Mouse (Mus musculus) CH12.LX (cell line): ENCODE data around the gene Trpt1. TPM values are rescaled to one million over a fixed set of nuclear protein-coding genes. Genes with fewer than 3 reads are reported as not detected.

Source experiments
- DNase-seq: peaks from one replicate; pipeline ENCODE4 v3.0.0-alpha.2; 2013; ENCODE audit errors: extremely low read depth
- H3K27ac ChIP-seq: 2 replicates; pipeline ENCODE4 v1.5.1; 2012; ENCODE audit warnings: low read depth, mild to moderate bottlenecking, control low read depth, moderate library complexity; ENCODE audit not compliant: insufficient read depth
- H3K27me3 ChIP-seq: replicated peaks from 2 replicates; pipeline ENCODE3; 2012; ENCODE audit warnings: inconsistent platforms
- H3K36me3 ChIP-seq, 2 experiments: replicated peaks in 1 of 2; 2 replicates each; pipeline versions ENCODE3 to v1.6.1; 2012; ENCODE audit warnings: inconsistent platforms in 1 of 2, low read length in 1 of 2, mild to moderate bottlenecking in 1 of 2, mixed read lengths in 1 of 2, moderate library complexity in 1 of 2; ENCODE audit not compliant: control insufficient read depth in 1 of 2, insufficient read depth in 1 of 2
- H3K4me1 ChIP-seq, 2 experiments: 2 replicates each; pipeline ENCODE4 v1.6.1; 2012; ENCODE audit warnings: inconsistent platforms in 1 of 2, moderate library complexity in 1 of 2; ENCODE audit not compliant: insufficient read depth in 2 of 2, control insufficient read depth in 1 of 2
- H3K4me2 ChIP-seq: 2 replicates; pipeline ENCODE4 v1.6.1; 2012; ENCODE audit warnings: low read depth, mild to moderate bottlenecking, control low read depth; ENCODE audit not compliant: poor library complexity, insufficient read depth, severe bottlenecking
- H3K4me3 ChIP-seq, 3 experiments: fragments of 150-350 bp in 1 of 3; sonication (generic) in 1 of 3; replicated peaks in 1 of 3; 2 replicates each; pipeline versions ENCODE3 to v1.5.1; 2011 to 2012; ENCODE audit warnings: low read depth in 2 of 3, low read length in 2 of 3, mild to moderate bottlenecking in 2 of 3, moderate library complexity in 2 of 3, control low read depth in 1 of 3, improper control_type of control experiment in 1 of 3, inconsistent platforms in 1 of 3, mixed read lengths in 1 of 3; ENCODE audit not compliant: poor library complexity in 1 of 3
- H3K79me2 ChIP-seq: replicated peaks from 2 replicates; pipeline ENCODE4 v1.6.1; 2012; ENCODE audit warnings: mild to moderate bottlenecking, moderate library complexity; ENCODE audit not compliant: control insufficient read depth, poor library complexity, insufficient read depth, severe bottlenecking; ENCODE audit errors: extremely low read depth
- H3K9ac ChIP-seq: 2 replicates; pipeline ENCODE4 v1.6.1; 2012; ENCODE audit warnings: low read depth, mild to moderate bottlenecking, control low read depth, moderate library complexity; ENCODE audit not compliant: insufficient read depth
- H3K9me3 ChIP-seq: replicated peaks from 2 replicates; pipeline ENCODE3; 2012; ENCODE audit warnings: low read length, inconsistent platforms, mixed read lengths
- BHLHE40 ChIP-seq: IDR thresholded peaks from 2 replicates; pipeline ENCODE4 v1.6.1; 2011; ENCODE audit warnings: mild to moderate bottlenecking, low read depth, low read length, improper control_type of control experiment
- CTCF ChIP-seq, 2 experiments: IDR thresholded peaks in 1 of 2; conservative IDR thresholded peaks in 1 of 2; 2 replicates each; pipeline ENCODE4 v1.5.1; 2011 to 2012; ENCODE audit warnings: low read depth in 2 of 2, low read length in 2 of 2, improper control_type of control experiment in 1 of 2, inconsistent platforms in 1 of 2, mild to moderate bottlenecking in 1 of 2, moderate library complexity in 1 of 2
- ELF1 ChIP-seq: IDR thresholded peaks from 2 replicates; pipeline ENCODE4 v1.6.1; 2014; ENCODE audit warnings: low read depth, mild to moderate bottlenecking, inconsistent platforms, low read length, improper control_type of control experiment
- GABPA ChIP-seq: IDR thresholded peaks from 2 replicates; pipeline ENCODE4 v1.6.1; 2012; ENCODE audit warnings: low read depth, low read length, improper control_type of control experiment, inconsistent platforms; ENCODE audit not compliant: insufficient replicate concordance
- HCFC1 ChIP-seq: IDR thresholded peaks from 2 replicates; pipeline ENCODE4 v1.6.1; 2012; ENCODE audit warnings: low read depth, mild to moderate bottlenecking, inconsistent platforms, low read length, improper control_type of control experiment
- IRF4 ChIP-seq: IDR thresholded peaks from 2 replicates; pipeline ENCODE4 v1.6.1; 2014; ENCODE audit warnings: low read depth, mild to moderate bottlenecking, inconsistent platforms, low read length, improper control_type of control experiment
- JUN ChIP-seq: IDR thresholded peaks from 2 replicates; pipeline ENCODE4 v1.6.1; 2011; ENCODE audit warnings: low read depth, mild to moderate bottlenecking, low read length, improper control_type of control experiment, moderate library complexity; ENCODE audit not compliant: insufficient read depth
- KAT2A ChIP-seq: IDR thresholded peaks from 2 replicates; pipeline ENCODE4 v1.6.1; 2012; ENCODE audit warnings: low read length, improper control_type of control experiment, inconsistent platforms; ENCODE audit not compliant: insufficient replicate concordance
- MAX ChIP-seq: IDR thresholded peaks from 2 replicates; pipeline ENCODE4 v1.6.1; 2011; ENCODE audit warnings: low read length, improper control_type of control experiment
- MAZ ChIP-seq: IDR thresholded peaks from 2 replicates; pipeline ENCODE4 v1.6.1; 2012; ENCODE audit warnings: low read depth, mild to moderate bottlenecking, inconsistent platforms, low read length, improper control_type of control experiment, moderate library complexity
- MEF2A ChIP-seq: IDR thresholded peaks from 2 replicates; pipeline ENCODE4 v1.6.1; 2014; ENCODE audit warnings: low read depth, mild to moderate bottlenecking, inconsistent platforms, low read length, improper control_type of control experiment, borderline replicate concordance
- MXI1 ChIP-seq: IDR thresholded peaks from 2 replicates; pipeline ENCODE4 v1.6.1; 2011; ENCODE audit warnings: mild to moderate bottlenecking, low read depth, low read length, improper control_type of control experiment
- MYC ChIP-seq: IDR thresholded peaks from 2 replicates; pipeline ENCODE4 v1.6.1; 2011; ENCODE audit warnings: low read depth, mild to moderate bottlenecking, improper control_type of control experiment, low read length
- NELFE ChIP-seq: IDR thresholded peaks from 2 replicates; pipeline ENCODE4 v1.6.1; 2011; ENCODE audit warnings: low read depth, low read length, improper control_type of control experiment
- NRF1 ChIP-seq: IDR thresholded peaks from 2 replicates; pipeline ENCODE4 v1.6.1; 2014; ENCODE audit warnings: low read depth, mild to moderate bottlenecking, inconsistent platforms, low read length, improper control_type of control experiment, moderate library complexity
- PAX5 ChIP-seq: IDR thresholded peaks from 2 replicates; pipeline ENCODE4 v1.6.1; 2012; ENCODE audit warnings: low read length, inconsistent platforms, mixed read lengths
- POLR2A ChIP-seq: IDR thresholded peaks from 2 replicates; pipeline ENCODE4 v1.6.1; 2011; ENCODE audit warnings: low read depth, mild to moderate bottlenecking, improper control_type of control experiment, low read length
- POLR2AphosphoS2 ChIP-seq: IDR thresholded peaks from 2 replicates; pipeline ENCODE4 v1.6.1; 2011; ENCODE audit warnings: low read depth, low read length, improper control_type of control experiment
- SIN3A ChIP-seq: IDR thresholded peaks from 2 replicates; pipeline ENCODE4 v1.6.1; 2012; ENCODE audit warnings: low read length, improper control_type of control experiment, inconsistent platforms
- SMC3 ChIP-seq: IDR thresholded peaks from 2 replicates; pipeline ENCODE4 v1.6.1; 2011; ENCODE audit warnings: low read depth, low read length, improper control_type of control experiment
- TBP ChIP-seq: conservative IDR thresholded peaks from 2 replicates; pipeline ENCODE4 v1.6.1; 2011; ENCODE audit warnings: low read depth, low read length, improper control_type of control experiment
- TCF12 ChIP-seq: IDR thresholded peaks from 2 replicates; pipeline ENCODE4 v1.6.1; 2014; ENCODE audit warnings: low read depth, mild to moderate bottlenecking, inconsistent platforms, low read length, improper control_type of control experiment
- UBTF ChIP-seq: IDR thresholded peaks from 2 replicates; pipeline ENCODE4 v1.6.1; 2012; ENCODE audit warnings: low read depth, mild to moderate bottlenecking, inconsistent platforms, low read length, improper control_type of control experiment, moderate library complexity
- USF1 ChIP-seq: IDR thresholded peaks from 2 replicates; pipeline ENCODE4 v1.6.1; 2014; ENCODE audit warnings: low read depth, mild to moderate bottlenecking, inconsistent platforms, low read length, improper control_type of control experiment
- USF2 ChIP-seq: conservative IDR thresholded peaks from 2 replicates; pipeline ENCODE4 v1.6.1; 2011; ENCODE audit warnings: low read depth, low read length, improper control_type of control experiment
- ZC3H11A ChIP-seq: IDR thresholded peaks from 2 replicates; pipeline ENCODE4 v1.6.1; 2012; ENCODE audit warnings: low read depth, mild to moderate bottlenecking, inconsistent platforms, low read length, improper control_type of control experiment
- dilution Hi-C: fragments of 300-500 bp; cut with MboI; formaldehyde crosslinking; loops from 2 replicates; pipeline ENCODE4 v1.14.3; 2020; ENCODE audit warnings: low sequenced_read_pairs; ENCODE audit not compliant: extremely low pct_unique_long_range_greater_than_20kb, extremely low pct_ligation_motif_present
- in situ Hi-C: fragments of 300-500 bp; cut with MboI; formaldehyde crosslinking; loops from 3 replicates; pipeline ENCODE4 v1.14.3; 2019; ENCODE audit warnings: low sequenced_read_pairs, low pct_ligation_motif_present, low pct_unique_long_range_greater_than_20kb, mixed read lengths
- polyA plus RNA-seq: library from polyadenylated mRNA; unstranded; fragments of >175 nt; gene quantifications from 2 replicates; pipeline ENCODE4 v1.2.1, GENCODE M21; 2012; ENCODE audit warnings: low read depth; ENCODE audit not compliant: insufficient read length
- total RNA-seq, 2 experiments: library from RNA; depleted of rRNA; stranded (reverse); fragments of 300-350 nt in 1 of 2; fragments of >200 nt in 1 of 2; gene quantifications; 2 replicates each; pipeline ENCODE4 v1.2.3; 2012 to 2014

Trpt1 gene
- total and polyA plus RNA-seq, 3 experiments: 3.1 to 4.7 (median 3.4) TPM

DNA sequence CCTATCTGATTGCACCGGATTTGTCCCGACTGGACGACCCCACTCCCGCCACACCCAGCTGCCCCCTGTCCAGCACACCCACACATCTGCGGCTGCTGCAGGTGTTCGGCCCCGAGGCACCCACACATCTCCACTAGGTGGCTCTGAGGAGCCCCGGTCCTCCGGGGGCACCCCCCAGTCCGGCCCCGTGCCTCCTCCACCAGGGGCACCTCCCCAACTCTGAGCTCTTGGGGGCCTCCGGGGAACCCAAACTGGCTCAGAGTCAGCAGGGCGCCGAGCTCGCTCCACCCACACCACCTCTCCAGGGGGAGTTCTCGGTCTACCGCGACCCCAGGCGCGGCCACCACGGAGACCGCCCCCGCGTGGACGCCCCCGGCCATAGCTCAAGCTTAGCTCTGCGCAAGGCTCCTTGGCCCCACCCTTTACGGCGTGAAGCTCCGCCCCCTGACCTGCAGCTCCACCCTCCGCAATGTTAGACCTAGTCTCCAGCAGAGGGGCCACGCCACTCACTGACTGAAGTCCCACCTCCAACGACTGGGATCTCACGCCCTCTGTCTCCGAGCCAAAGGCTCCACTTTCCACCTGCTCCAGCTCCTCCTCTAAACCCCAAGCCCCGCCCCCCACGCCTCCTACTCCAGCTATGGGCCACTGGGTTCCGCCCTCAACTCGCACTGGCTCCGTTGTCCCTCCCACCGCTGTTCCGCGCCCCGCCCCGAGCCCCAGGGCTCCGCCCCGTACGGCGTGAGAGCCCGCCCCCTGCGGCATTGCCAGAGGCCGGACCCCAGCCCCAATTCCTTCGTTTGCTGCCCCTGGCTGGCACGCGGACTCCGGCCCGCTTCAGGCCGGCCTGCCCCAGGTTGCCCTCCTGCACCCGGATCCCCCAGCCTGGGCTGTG lies 16.2 kb upstream of the Trpt1 start:
- TF ChIP-seq BHLHE40 (0 out of 2 replicates have a peak, but pooled peaks have one; percentile 14), HCFC1 (no peak), MAZ (peak; percentile 8; the same call in 1 of the 2 replicates), NRF1 (peak; percentile 59), CTCF (conservative IDR thresholded peaks at IDR 0.05 in 1 of 2, IDR thresholded peaks at IDR 0.05 in 1 of 2; ENCODE audit: low read depth in 2 of 2, low read length in 2 of 2) (peak in 1 of 2 experiments; percentile 82; a peak in 2 of 4 replicates), ZC3H11A (no peak), JUN (no peak), TCF12 (peak; percentile 71), MXI1 (peak; percentile 28; the same call in 1 of the 2 replicates), SMC3 (peak; percentile 43)
- peak; percentile 99 for DNase-seq
- Histone ChIP-seq H3K4me2 (peak overlapping the region; percentile 69), H3K9ac (peak overlapping the region; percentile 70), H3K36me3 (peaks cover 21 to 51% of the 10 kb centered on the region in 2 experiments), H3K79me2 (peaks cover 29% of the 10 kb centered on the region), H3K27ac (peak overlapping the region; percentile 62; the same call in 1 of the 2 replicates), H3K4me3 (peak overlapping the region; percentile 73 to 83 (median 79)), H3K4me1 (peaks cover 15 to 44% of the 10 kb centered on the region in 2 experiments), H3K27me3 (no peaks in the 10 kb centered on the region), H3K9me3 (no peaks in the 10 kb centered on the region)
- dilution Hi-C loops: no loop called here
- in situ Hi-C loops: no loop called here

DNA sequence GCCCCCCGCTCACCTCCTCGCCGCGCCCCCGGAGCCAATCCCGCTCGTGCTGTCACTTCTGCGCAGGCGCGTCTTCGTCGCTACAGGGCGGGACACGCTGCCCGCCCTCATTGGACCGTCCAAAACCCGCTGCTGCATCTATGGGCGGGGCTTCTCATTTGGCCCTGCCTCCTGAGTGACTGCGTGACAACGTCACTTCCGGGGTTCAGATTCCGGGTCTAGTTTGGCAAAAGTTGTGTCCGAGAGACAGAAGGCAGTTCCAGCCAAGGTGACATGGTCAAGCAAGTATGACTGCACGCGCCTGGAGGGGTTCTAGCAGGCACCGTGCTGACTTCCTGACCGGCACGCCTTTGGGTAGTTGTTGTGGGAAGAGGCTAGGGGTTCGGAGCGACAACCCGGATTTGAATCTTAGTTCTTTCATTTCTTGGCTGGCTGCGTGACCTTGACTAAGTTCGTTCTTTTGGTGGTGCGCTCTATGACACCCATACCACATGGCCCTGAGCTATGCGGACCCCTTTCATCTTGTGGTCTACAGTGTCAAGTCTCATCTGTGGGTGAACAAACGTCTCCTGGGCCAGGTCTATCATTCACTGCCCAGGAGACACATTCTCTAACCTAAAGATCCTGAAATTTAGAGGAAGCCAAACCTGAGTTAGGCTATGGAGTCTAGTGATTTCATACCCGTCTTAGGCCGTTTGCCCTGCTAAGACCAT lies 15.4 kb upstream of the Trpt1 start, which contains the start of gene Fkbp2:
Gene Fkbp2, minus strand, starts transcription at position 121 of the 713 bp plus-strand sequence.
- peak within 1 kb of the TSS; percentile 65 for H3K27ac ChIP-seq
- peak within 1 kb of the TSS; percentile 73 to 83 (median 79) for H3K4me3 ChIP-seq
- peak within 1 kb of the TSS; percentile 84 for H3K4me2 ChIP-seq
- peak; percentile 98 for DNase-seq
- dilution Hi-C loops (no loop called here), in situ Hi-C loops (no loop called here)
- peaks cover 26% of the 10 kb centered on the region for H3K79me2 ChIP-seq
- peaks cover 15 to 44% of the 10 kb centered on the region in 2 experiments for H3K4me1 ChIP-seq
- peaks cover 27 to 59% of the 10 kb centered on the region in 2 experiments for H3K36me3 ChIP-seq
- no peaks in the 10 kb centered on the region for H3K27me3 ChIP-seq
- H3K9ac ChIP-seq: peak within 1 kb of the TSS; percentile 78
- no peaks in the 10 kb centered on the region for H3K9me3 ChIP-seq
- TF ChIP-seq ELF1: peak; percentile 94
- no peak for TF ChIP-seq UBTF
- TF ChIP-seq IRF4: no peak
- no peak for TF ChIP-seq PAX5
- TF ChIP-seq USF2: no peak
- TF ChIP-seq TBP: peak; percentile 96
- TF ChIP-seq MYC: peak; percentile 75; the same call in 1 of the 2 replicates
- peak; percentile 90 for TF ChIP-seq TCF12
- peak; percentile 44 for TF ChIP-seq BHLHE40
- peak; percentile 73 for TF ChIP-seq HCFC1
- 0 out of 2 replicates have a peak, but pooled peaks have one; percentile 59 for TF ChIP-seq KAT2A
- peak; percentile 88 for TF ChIP-seq MXI1
- TF ChIP-seq MAZ: 0 out of 2 replicates have a peak, but pooled peaks have one; percentile 72
- TF ChIP-seq MEF2A: no peak
- TF ChIP-seq SMC3: no peak
- peak; percentile 95 for TF ChIP-seq SIN3A
- peak; percentile 100 for TF ChIP-seq POLR2A
- TF ChIP-seq ZC3H11A: no peak
- no peak for TF ChIP-seq USF1
- TF ChIP-seq MAX: peak; percentile 15; the same call in 1 of the 2 replicates
- TF ChIP-seq GABPA: no peak
- no peak for TF ChIP-seq CTCF (conservative IDR thresholded peaks at IDR 0.05 in 1 of 2, IDR thresholded peaks at IDR 0.05 in 1 of 2; ENCODE audit: low read depth in 2 of 2, low read length in 2 of 2)
- TF ChIP-seq NELFE: peak; percentile 98
- peak; percentile 96 for TF ChIP-seq POLR2AphosphoS2
- no peak for TF ChIP-seq JUN
- TF ChIP-seq NRF1: peak; percentile 93
